Mouse (Mus musculus): ENCODE data around the gene Gtpbp8.

DNA sequence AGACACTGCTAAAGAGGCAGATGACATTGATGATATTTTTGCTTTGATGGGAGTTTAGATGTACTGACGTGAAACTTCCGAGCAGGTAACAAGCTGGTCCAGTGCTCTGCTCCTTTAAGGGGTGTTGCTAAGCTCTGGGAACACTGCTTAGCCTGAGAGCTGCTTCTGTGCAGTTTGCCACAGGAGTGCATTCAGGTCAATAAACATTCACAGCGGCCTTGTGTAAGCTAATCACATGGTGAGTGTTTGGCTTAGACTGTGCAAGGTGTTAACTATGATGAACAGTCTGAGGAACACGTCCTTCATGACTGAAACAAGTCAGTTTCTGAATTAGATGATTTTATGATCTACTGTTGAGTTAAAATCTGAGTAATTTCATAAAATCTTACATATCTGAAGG lies 10.0 kb downstream of the Gtpbp8 start:
- TF ChIP-seq CTCF (IDR thresholded peaks at IDR 0.05; ENCODE audit: extremely low read depth, insufficient read depth, low read length) (no peak), POLR2A (IDR thresholded peaks at IDR 0.05; ENCODE audit: extremely low read depth, insufficient read depth, low read length) (no peak)

Data from cortical plate, adult 2 months (tissue).